Mouse (Mus musculus): Measurements from ENCODE around the gene Glyctk. TPM values are rescaled to one million over a fixed set of nuclear protein-coding genes. Genes with fewer than 3 reads are reported as not detected.
A peak's percentile ranks its signal among the peaks of the same experiment; 100 is the strongest.

Glyctk gene
- polyA plus RNA-seq, 1 experiment from 2014 or later: 4.5 TPM

DNA sequence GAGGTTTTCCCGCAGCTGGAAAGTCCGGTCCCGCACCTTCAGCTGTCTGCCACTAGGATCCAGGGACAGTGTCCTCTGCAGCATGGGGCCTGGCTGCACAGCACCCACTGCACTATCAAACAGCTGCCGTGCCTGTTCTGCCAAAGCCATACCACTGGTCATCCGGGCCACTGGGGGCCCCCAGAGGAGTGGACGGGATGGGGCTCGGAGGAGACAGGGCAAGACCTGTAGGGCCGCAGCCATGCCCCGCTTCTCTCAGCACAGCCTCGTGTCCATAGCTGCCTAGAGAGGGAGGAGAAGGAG lies 364 bp downstream of the Glyctk start:
- no peak for ATAC-seq (replicated peaks)
- peaks cover 5% of the 10 kb centered on the region; the same call in 1 of the 2 replicates for H3K36me3 ChIP-seq (replicated peaks)
- H3K27me3 ChIP-seq (replicated peaks): no peaks in the 10 kb centered on the region
- no peak overlapping the region for H3K4me2 ChIP-seq
- peaks cover 38% of the 10 kb centered on the region for H3K4me1 ChIP-seq
- no peak overlapping the region for H3K9ac ChIP-seq
- WGBS: 83% methylated on average over 10 of the region's 10 CpGs
- H3K27ac ChIP-seq: 0 out of 2 replicates have a peak overlapping the region, but pooled peaks have one; percentile 19
- H3K4me3 ChIP-seq: no peak overlapping the region
- H3K9me3 ChIP-seq: no peaks in the 10 kb centered on the region

DNA sequence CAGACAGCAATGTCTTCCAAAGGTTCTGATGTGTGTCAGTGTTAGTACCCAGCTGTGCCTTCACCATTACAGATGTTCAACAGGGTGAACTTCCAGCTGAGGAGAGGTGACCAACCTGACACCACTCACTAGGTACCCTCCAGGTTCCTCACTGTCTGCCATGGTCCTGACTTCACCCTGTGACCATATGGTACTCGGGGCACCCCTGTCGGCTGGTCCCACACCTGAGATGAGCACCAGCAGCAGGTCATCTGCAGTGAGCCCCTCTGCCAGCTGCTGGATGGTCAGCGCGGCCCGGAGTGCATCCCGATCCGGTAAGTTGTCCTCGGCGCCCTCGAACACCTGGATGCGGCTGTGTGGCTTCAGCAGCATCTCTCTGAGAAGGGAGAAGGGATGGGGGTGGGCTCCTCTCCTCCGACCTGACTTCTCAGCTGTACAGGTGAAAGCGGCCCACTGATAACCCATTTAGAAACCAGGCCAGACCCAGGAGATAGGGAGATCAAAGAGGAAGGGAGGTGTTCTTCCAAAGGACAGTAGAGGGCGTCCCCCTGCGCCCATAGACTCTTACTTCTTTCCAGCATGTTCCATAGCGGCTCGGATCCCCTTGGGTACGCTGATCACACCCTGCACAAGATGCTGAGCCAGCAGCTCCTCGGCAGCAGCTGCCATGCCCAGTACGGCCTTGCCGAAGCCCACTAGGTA lies 866 bp downstream of the Glyctk start:
- Histone ChIP-seq H3K4me1 (peaks cover 43% of the 10 kb centered on the region), H3K36me3 (replicated peaks) (peaks cover 5% of the 10 kb centered on the region; the same call in 1 of the 2 replicates), H3K27me3 (replicated peaks) (no peaks in the 10 kb centered on the region), H3K4me2 (no peak overlapping the region), H3K9ac (no peak overlapping the region), H3K9me3 (no peaks in the 10 kb centered on the region), H3K4me3 (no peak overlapping the region), H3K27ac (peak overlapping the region; percentile 19; the same call in 1 of the 2 replicates)
- ATAC-seq (replicated peaks): peak; percentile 21; the same call in 1 of the 2 replicates
- 76% methylated on average over 21 of the region's 21 CpGs for WGBS

DNA sequence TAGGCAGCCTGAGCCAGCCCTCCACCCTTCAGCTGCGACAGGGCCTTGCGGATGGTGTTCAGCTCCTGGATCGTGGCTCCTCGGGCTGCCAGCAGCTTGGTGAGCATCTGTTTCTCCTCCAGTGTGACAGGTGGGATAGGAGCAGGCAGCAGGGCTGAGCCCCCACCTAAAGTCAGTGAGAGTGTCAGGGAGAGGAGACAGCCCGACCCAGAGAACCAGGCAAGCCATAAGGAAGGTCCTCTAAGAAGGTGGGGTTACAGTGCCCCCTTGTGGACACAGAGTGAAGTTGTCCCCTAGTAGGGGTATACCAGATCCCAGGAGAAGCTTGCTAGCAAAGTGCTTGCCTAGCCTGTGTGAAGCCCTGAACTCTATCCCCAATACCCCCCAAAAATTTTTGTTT lies 1.5 kb downstream of the Glyctk start:
- peaks cover 46% of the 10 kb centered on the region for H3K4me1 ChIP-seq
- 42% methylated on average over 5 of the region's 5 CpGs for WGBS
- H3K9ac ChIP-seq: no peak overlapping the region
- peaks cover 5% of the 10 kb centered on the region; the same call in 1 of the 2 replicates for H3K36me3 ChIP-seq (replicated peaks)
- H3K27ac ChIP-seq: peak overlapping the region; percentile 61
- no peaks in the 10 kb centered on the region for H3K9me3 ChIP-seq
- no peak overlapping the region for H3K4me2 ChIP-seq
- no peaks in the 10 kb centered on the region for H3K27me3 ChIP-seq (replicated peaks)
- no peak overlapping the region for H3K4me3 ChIP-seq
- ATAC-seq (replicated peaks): peak; percentile 57

GRCm38 (mm10) chr9:106154106-106154505 lies 3.8 kb downstream of the Glyctk start:
- no peak for ATAC-seq (replicated peaks)
- H3K9me3 ChIP-seq: no peaks in the 10 kb centered on the region
- peak overlapping the region; percentile 61; the same call in 1 of the 2 replicates for H3K27ac ChIP-seq
- H3K4me1 ChIP-seq: peaks cover 56% of the 10 kb centered on the region
- H3K4me2 ChIP-seq: no peak overlapping the region
- H3K4me3 ChIP-seq: no peak overlapping the region
- H3K9ac ChIP-seq: no peak overlapping the region
- H3K27me3 ChIP-seq (replicated peaks): no peaks in the 10 kb centered on the region
- H3K36me3 ChIP-seq (replicated peaks): peaks cover 5% of the 10 kb centered on the region; the same call in 1 of the 2 replicates
- WGBS: 83% methylated on average over 9 of the region's 9 CpGs

DNA sequence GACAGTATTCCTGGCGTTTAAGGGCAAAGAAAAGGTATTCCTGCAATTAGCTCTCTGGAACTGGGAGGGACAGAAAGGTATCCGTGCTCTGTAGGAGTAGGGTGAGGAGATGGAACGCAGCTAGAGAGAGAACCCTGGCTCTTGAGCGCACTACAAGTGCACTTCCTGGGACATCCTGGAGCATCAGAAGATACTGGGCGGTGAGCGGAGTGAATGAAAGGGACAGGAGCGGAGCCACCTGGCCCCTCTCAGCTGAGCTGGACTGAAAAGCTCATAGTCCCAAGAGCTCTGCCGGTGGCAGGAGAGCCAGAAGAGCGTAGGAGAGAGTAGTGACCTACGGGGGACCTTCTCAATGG lies 8.6 kb downstream of the Glyctk start:
- WGBS: 4% methylated on average over 10 of the region's 10 CpGs
- ATAC-seq (replicated peaks): peak; percentile 5; the same call in 1 of the 2 replicates
- no peaks in the 10 kb centered on the region for H3K9me3 ChIP-seq
- peak overlapping the region; percentile 96 for H3K27ac ChIP-seq
- H3K9ac ChIP-seq: peak overlapping the region; percentile 100
- H3K27me3 ChIP-seq (replicated peaks): no peaks in the 10 kb centered on the region
- H3K4me2 ChIP-seq: peak overlapping the region; percentile 68
- H3K4me1 ChIP-seq: peaks cover 39% of the 10 kb centered on the region
- H3K36me3 ChIP-seq (replicated peaks): peaks cover 5% of the 10 kb centered on the region; the same call in 1 of the 2 replicates
- H3K4me3 ChIP-seq: peak overlapping the region; percentile 66

- H3K4me2 ChIP-seq: peak overlapping the region; percentile 68
- WGBS: under 1% methylated on average over 36 of the region's 36 CpGs
- peak overlapping the region; percentile 96 for H3K27ac ChIP-seq
- H3K9ac ChIP-seq: peak overlapping the region; percentile 100
- H3K4me1 ChIP-seq: peaks cover 39% of the 10 kb centered on the region
- peak overlapping the region; percentile 66 for H3K4me3 ChIP-seq
- H3K27me3 ChIP-seq (replicated peaks): no peaks in the 10 kb centered on the region
- H3K9me3 ChIP-seq: no peaks in the 10 kb centered on the region
- peak; percentile 82 for ATAC-seq (replicated peaks)
- H3K36me3 ChIP-seq (replicated peaks): peaks cover 5% of the 10 kb centered on the region; the same call in 1 of the 2 replicates
Observed at GRCm38 (mm10) chr9:106148541-106149398, 9.2 kb downstream of the Glyctk start.

- Histone ChIP-seq H3K27ac (peak overlapping the region; percentile 96), H3K9me3 (no peaks in the 10 kb centered on the region), H3K27me3 (replicated peaks) (no peaks in the 10 kb centered on the region), H3K9ac (peak overlapping the region; percentile 100), H3K36me3 (replicated peaks) (no peaks in the 10 kb centered on the region), H3K4me2 (peak overlapping the region; percentile 68), H3K4me3 (peak overlapping the region; percentile 66), H3K4me1 (peaks cover 39% of the 10 kb centered on the region)
- under 1% methylated on average over 10 of the region's 10 CpGs for WGBS
- peak; percentile 67 for ATAC-seq (replicated peaks)
Observed at GRCm38 (mm10) chr9:106147851-106148431, 10.0 kb downstream of the Glyctk start.

DNA sequence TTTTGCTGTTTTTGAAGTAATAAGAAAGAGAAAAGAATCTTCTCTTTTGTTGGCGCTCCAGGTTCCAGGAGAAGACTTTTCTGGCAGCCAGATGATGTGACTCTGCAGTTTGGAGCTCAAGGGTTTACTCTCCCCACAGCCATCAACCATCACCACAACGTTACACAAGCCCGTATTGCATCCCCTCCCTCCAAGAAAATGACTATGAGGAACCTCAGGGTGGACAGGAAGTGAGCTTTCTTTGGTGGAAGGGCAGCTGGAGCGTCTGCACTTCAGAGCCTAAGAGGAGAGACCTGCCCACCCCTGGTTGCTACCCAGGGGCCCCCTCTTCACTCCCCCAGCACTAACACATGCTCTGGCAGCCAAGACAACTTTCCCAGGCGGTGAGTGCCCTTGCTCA lies 10.7 kb downstream of the Glyctk start:
- peak overlapping the region; percentile 96 for H3K27ac ChIP-seq
- peak overlapping the region; percentile 100 for H3K9ac ChIP-seq
- no peaks in the 10 kb centered on the region for H3K27me3 ChIP-seq (replicated peaks)
- 31% methylated on average over 5 of the region's 5 CpGs for WGBS
- H3K4me2 ChIP-seq: peak overlapping the region; percentile 68
- H3K4me3 ChIP-seq: peak overlapping the region; percentile 66
- peaks cover 36% of the 10 kb centered on the region for H3K4me1 ChIP-seq
- H3K9me3 ChIP-seq: no peaks in the 10 kb centered on the region
- no peak; the same call in 1 of the 2 replicates for ATAC-seq (replicated peaks)
- H3K36me3 ChIP-seq (replicated peaks): no peaks in the 10 kb centered on the region

GRCm38 (mm10) chr9:106145582-106145981 lies 12.4 kb downstream of the Glyctk start:
- no peak overlapping the region for H3K27ac ChIP-seq
- H3K4me3 ChIP-seq: no peak overlapping the region
- ATAC-seq (replicated peaks): no peak
- H3K27me3 ChIP-seq (replicated peaks): no peaks in the 10 kb centered on the region
- no peaks in the 10 kb centered on the region for H3K36me3 ChIP-seq (replicated peaks)
- H3K4me2 ChIP-seq: no peak overlapping the region
- H3K9ac ChIP-seq: no peak overlapping the region
- 88% methylated on average over 2 of the region's 2 CpGs for WGBS
- no peaks in the 10 kb centered on the region for H3K9me3 ChIP-seq
- peaks cover 30% of the 10 kb centered on the region for H3K4me1 ChIP-seq

DNA sequence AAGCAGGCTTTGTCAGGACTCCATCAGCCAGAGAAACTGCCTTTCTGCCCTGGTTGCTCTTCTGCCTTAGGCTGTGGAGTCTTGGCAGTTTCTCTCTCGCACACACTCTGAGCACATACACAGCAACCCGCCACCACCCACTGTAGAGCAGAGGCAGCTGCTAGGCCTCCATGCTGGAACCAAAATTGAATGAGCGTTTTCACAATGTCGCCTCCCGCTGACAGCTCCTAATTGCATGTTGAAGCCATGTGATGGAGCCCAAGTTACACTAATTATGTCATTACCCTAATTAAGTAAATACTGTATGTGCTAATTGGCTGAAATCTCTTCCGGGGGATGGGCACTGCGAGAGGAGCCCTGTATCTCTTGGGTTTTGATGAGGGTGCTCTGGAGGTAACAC lies 13.8 kb downstream of the Glyctk start:
- Histone ChIP-seq H3K27me3 (replicated peaks) (no peaks in the 10 kb centered on the region), H3K4me2 (no peak overlapping the region), H3K4me1 (peaks cover 25% of the 10 kb centered on the region), H3K4me3 (no peak overlapping the region), H3K27ac (no peak overlapping the region), H3K36me3 (replicated peaks) (no peaks in the 10 kb centered on the region), H3K9me3 (no peaks in the 10 kb centered on the region), H3K9ac (no peak overlapping the region)
- ATAC-seq (replicated peaks): no peak
- WGBS: 71% methylated on average over 7 of the region's 7 CpGs

- H3K4me3 ChIP-seq: no peak overlapping the region
- no peaks in the 10 kb centered on the region for H3K27me3 ChIP-seq (replicated peaks)
- 0 out of 2 replicates have a peak overlapping the region, but pooled peaks have one; percentile 12 for H3K27ac ChIP-seq
- H3K36me3 ChIP-seq (replicated peaks): no peaks in the 10 kb centered on the region
- no peak for ATAC-seq (replicated peaks)
- no peak overlapping the region for H3K4me2 ChIP-seq
- H3K4me1 ChIP-seq: peaks cover 15% of the 10 kb centered on the region
- no peak overlapping the region for H3K9ac ChIP-seq
- 50% methylated on average over 12 of the region's 12 CpGs for WGBS
- no peaks in the 10 kb centered on the region for H3K9me3 ChIP-seq
Observed at GRCm38 (mm10) chr9:106141955-106142354, 16.0 kb downstream of the Glyctk start.

- no peak overlapping the region for H3K9ac ChIP-seq
- peaks cover 12% of the 10 kb centered on the region; the same call in 1 of the 2 replicates for H3K4me1 ChIP-seq
- no peak overlapping the region for H3K4me3 ChIP-seq
- no peaks in the 10 kb centered on the region for H3K27me3 ChIP-seq (replicated peaks)
- H3K36me3 ChIP-seq (replicated peaks): no peaks in the 10 kb centered on the region
- H3K4me2 ChIP-seq: no peak overlapping the region
- ATAC-seq (replicated peaks): peak; percentile 43; the same call in 1 of the 2 replicates
- 45% methylated on average over 10 of the region's 10 CpGs for WGBS
- no peaks in the 10 kb centered on the region for H3K9me3 ChIP-seq
- H3K27ac ChIP-seq: no peak overlapping the region
Observed at GRCm38 (mm10) chr9:106139763-106140162, 18.2 kb downstream of the Glyctk start.
